Mouse (Mus musculus): Measurements from ENCODE around the gene Prok2. TPM values are rescaled to one million over a fixed set of nuclear protein-coding genes. Genes with fewer than 3 reads are reported as not detected.

Gene Prok2
- total RNA-seq, 2 experiments from 2014 or later = not detected

Other genes with a start within 250 kb of the Prok2 start
- 10 to 100 TPM; 44.7 to 51.6 TPM for gene Foxp1, start 203.7 kb downstream of the Prok2 start, total RNA-seq (2021)
- 10 to 100 TPM; 26.0 to 27.0 TPM for gene Eif4e3, start 59.6 kb downstream of the Prok2 start, total RNA-seq (2021)
- gene Gm20696, start 59.6 kb downstream of the Prok2 start, total RNA-seq (2021) = 1 to 10 TPM; 2.4 to 6.6 TPM
- 1 to 10 TPM; 3.7 to 4.6 TPM for gene Gpr27, start 33.7 kb downstream of the Prok2 start, total RNA-seq (2021)

All from adrenal gland, postnatal 10 days (tissue).